Mouse (Mus musculus) MEL (cell line): ENCODE data around the gene Hoxc5. TPM values are rescaled to one million over a fixed set of nuclear protein-coding genes. Genes with fewer than 3 reads are reported as not detected.

Experiments used
- DNase-seq: peaks from one replicate; pipeline ENCODE4 v3.0.0; 2011; ENCODE audit warnings: low read depth, low spot score
- H3K27ac ChIP-seq: 2 replicates; pipeline ENCODE4 v1.5.1; 2012; ENCODE audit warnings: low read depth, mild to moderate bottlenecking, control low read depth, low read length, moderate library complexity; ENCODE audit not compliant: control insufficient read depth
- H3K27me3 ChIP-seq, 2 experiments: fragments of 150-350 bp in 1 of 2; sonication (generic) in 1 of 2; 2 replicates each; pipeline ENCODE4 v1.6.1; 2012; ENCODE audit warnings: low read length in 2 of 2, mild to moderate bottlenecking in 2 of 2, improper control_type of control experiment in 1 of 2, moderate library complexity in 1 of 2; ENCODE audit not compliant: insufficient read depth in 2 of 2, control insufficient read depth in 1 of 2
- H3K36me3 ChIP-seq, 2 experiments: 2 replicates each; pipeline ENCODE4 v1.6.1; 2012 to 2014; ENCODE audit warnings: low read length in 2 of 2, improper control_type of control experiment in 1 of 2, inconsistent platforms in 1 of 2, mild to moderate bottlenecking in 1 of 2; ENCODE audit not compliant: insufficient read depth in 2 of 2, control insufficient read depth in 1 of 2
- H3K4me1 ChIP-seq, 2 experiments: fragments of 150-350 bp in 1 of 2; sonication (generic) in 1 of 2; 2 replicates each; pipeline ENCODE4 v1.6.1; 2012; ENCODE audit warnings: low read length in 2 of 2, improper control_type of control experiment in 1 of 2, mild to moderate bottlenecking in 1 of 2; ENCODE audit not compliant: insufficient read depth in 2 of 2, control insufficient read depth in 1 of 2
- H3K4me3 ChIP-seq, 2 experiments: fragments of 150-350 bp in 1 of 2; sonication (generic) in 1 of 2; 2 replicates each; pipeline ENCODE4 v1.5.1; 2012; ENCODE audit warnings: low read depth in 2 of 2, low read length in 2 of 2, mild to moderate bottlenecking in 2 of 2, moderate library complexity in 2 of 2, control low read depth in 1 of 2, improper control_type of control experiment in 1 of 2; ENCODE audit not compliant: control insufficient read depth in 1 of 2, insufficient read depth in 1 of 2
- H3K79me2 ChIP-seq: 2 replicates; pipeline ENCODE4 v1.6.1; 2012; ENCODE audit warnings: mild to moderate bottlenecking, low read length, moderate library complexity; ENCODE audit not compliant: control insufficient read depth, poor library complexity, insufficient read depth
- H3K9ac ChIP-seq: 2 replicates; pipeline ENCODE4 v1.6.1; 2012; ENCODE audit warnings: low read depth, mild to moderate bottlenecking, control low read depth, low read length, moderate library complexity; ENCODE audit not compliant: control insufficient read depth, poor library complexity, severe bottlenecking
- H3K9me3 ChIP-seq: fragments of 150-350 bp; sonication (generic); replicated peaks from 2 replicates; pipeline ENCODE4 v1.6.1; 2012; ENCODE audit warnings: mild to moderate bottlenecking, low read length, improper control_type of control experiment, moderate library complexity; ENCODE audit not compliant: insufficient read depth
- CHD2 ChIP-seq: IDR thresholded peaks from 2 replicates; pipeline ENCODE4 v1.6.1; 2011; ENCODE audit warnings: low read length, improper control_type of control experiment
- EP300 ChIP-seq, 2 experiments: IDR thresholded peaks; 2 replicates each; pipeline ENCODE4 v1.6.1; 2011; ENCODE audit warnings: improper control_type of control experiment in 2 of 2, low read length in 2 of 2, low read depth in 1 of 2, mild to moderate bottlenecking in 1 of 2
- ETS1 ChIP-seq: IDR thresholded peaks from 2 replicates; pipeline ENCODE4 v1.6.1; 2012; ENCODE audit warnings: low read depth, mild to moderate bottlenecking, inconsistent platforms, low read length, improper control_type of control experiment, moderate library complexity
- MAZ ChIP-seq: IDR thresholded peaks from 2 replicates; pipeline ENCODE4 v1.6.1; 2012; ENCODE audit warnings: low read depth, mild to moderate bottlenecking, inconsistent platforms, low read length, improper control_type of control experiment
- NRF1 ChIP-seq: IDR thresholded peaks from 2 replicates; pipeline ENCODE4 v1.6.1; 2014; ENCODE audit warnings: low read depth, mild to moderate bottlenecking, inconsistent platforms, low read length, improper control_type of control experiment, moderate library complexity; ENCODE audit not compliant: poor library complexity, insufficient read depth, severe bottlenecking
- POLR2A ChIP-seq, 2 experiments: IDR thresholded peaks; 2 replicates each; pipeline ENCODE4 v1.6.1; 2011 to 2012; ENCODE audit warnings: low read length in 2 of 2, mild to moderate bottlenecking in 2 of 2, control low read depth in 1 of 2, improper control_type of control experiment in 1 of 2, low read depth in 1 of 2, moderate library complexity in 1 of 2; ENCODE audit not compliant: control insufficient read depth in 1 of 2, insufficient read depth in 1 of 2, poor library complexity in 1 of 2
- TBP ChIP-seq: IDR thresholded peaks from 2 replicates; pipeline ENCODE4 v1.8.0; 2011; ENCODE audit warnings: low read depth, low read length, improper control_type of control experiment
- USF1 ChIP-seq: IDR thresholded peaks from 2 replicates; pipeline ENCODE4 v1.6.1; 2014; ENCODE audit warnings: low read depth, mild to moderate bottlenecking, inconsistent platforms, low read length, improper control_type of control experiment, moderate library complexity
- USF2 ChIP-seq, 2 experiments: IDR thresholded peaks; 2 replicates each; pipeline ENCODE4 v1.6.1; 2011 to 2012; ENCODE audit warnings: improper control_type of control experiment in 2 of 2, low read length in 2 of 2, borderline replicate concordance in 1 of 2, inconsistent platforms in 1 of 2, low read depth in 1 of 2, mild to moderate bottlenecking in 1 of 2; ENCODE audit not compliant: insufficient read depth in 1 of 2
- ZKSCAN1 ChIP-seq: IDR thresholded peaks from 2 replicates; pipeline ENCODE4 v1.6.1; 2012; ENCODE audit warnings: low read depth, mild to moderate bottlenecking, inconsistent platforms, low read length, improper control_type of control experiment, moderate library complexity
- polyA plus RNA-seq, 2 experiments: library from polyadenylated mRNA; stranded (reverse) in 1 of 2; unstranded in 1 of 2; fragments of >175 nt in 1 of 2; fragments of >200 nt in 1 of 2; gene quantifications; 2 replicates each; pipeline versions ENCODE4 v1.2.1 to v1.2.4; 2012; ENCODE audit warnings: low replicate concordance in 2 of 2, low read depth in 1 of 2; ENCODE audit not compliant: insufficient read length in 2 of 2, insufficient read depth in 1 of 2, missing spikeins in 1 of 2
- total RNA-seq: library from RNA; depleted of rRNA; stranded (reverse); fragments of 300-350 nt; gene quantifications from 2 replicates; pipeline ENCODE4 v1.2.3, GENCODE M21; 2012

Hoxc5 gene
- total and polyA plus RNA-seq, 3 experiments, result 0.46 to 3.0 TPM; not detected in 1

GRCm38 (mm10) chr15:103034043-103034806 lies 67.0 kb downstream of the Hoxc5 start (continued):
- TF ChIP-seq USF1, result peak; percentile 94

- no peaks in the 10 kb centered on the region for H3K27me3 ChIP-seq
- H3K4me1 ChIP-seq, result peaks cover 0 to 9% of the 10 kb centered on the region in 2 experiments; a peak in 3 of 4 replicates
- H3K9me3 ChIP-seq, result no peaks in the 10 kb centered on the region
- TF ChIP-seq NRF1 (no peak), ZKSCAN1 (no peak), MAZ (0 out of 2 replicates have a peak, but pooled peaks have one; percentile 44)
- peak overlapping the region; percentile 54 to 69 for H3K4me3 ChIP-seq
- H3K36me3 ChIP-seq, result peaks cover 0 to 4% of the 10 kb centered on the region in 2 experiments; a peak in 2 of 4 replicates
- peak overlapping the region; percentile 38 for H3K27ac ChIP-seq
- peaks cover 9% of the 10 kb centered on the region for H3K79me2 ChIP-seq
- DNase-seq, result peak; percentile 46
- peak overlapping the region; percentile 62 for H3K9ac ChIP-seq
These were observed 67.7 kb downstream of the Hoxc5 start for GRCm38 (mm10) chr15:103034807-103035547.

GRCm38 (mm10) chr15:103035548-103035881 lies 68.3 kb downstream of the Hoxc5 start:
- peak overlapping the region; percentile 62 for H3K9ac ChIP-seq
- H3K79me2 ChIP-seq, result peaks cover 9% of the 10 kb centered on the region
- H3K27me3 ChIP-seq, result no peaks in the 10 kb centered on the region
- DNase-seq, result peak; percentile 64
- peaks cover 0 to 9% of the 10 kb centered on the region in 2 experiments; a peak in 3 of 4 replicates for H3K4me1 ChIP-seq
- peak overlapping the region; percentile 38 for H3K27ac ChIP-seq
- TF ChIP-seq NRF1 (no peak), ETS1 (no peak), POLR2A (IDR thresholded peaks at IDR 0.05; ENCODE audit: control insufficient read depth in 1 of 2, insufficient read depth in 1 of 2, low read depth in 1 of 2, low read length in 2 of 2, poor library complexity in 1 of 2) (no peak), EP300 (IDR thresholded peaks at IDR 0.05; ENCODE audit: low read depth in 1 of 2, low read length in 2 of 2) (no peak), CHD2 (peak; percentile 35), TBP (no peak), USF2 (IDR thresholded peaks at IDR 0.05; ENCODE audit: borderline replicate concordance in 1 of 2, insufficient read depth in 1 of 2, low read depth in 1 of 2, low read length in 2 of 2) (no peak)
- H3K36me3 ChIP-seq, result peaks cover 0 to 4% of the 10 kb centered on the region in 2 experiments; a peak in 2 of 4 replicates
- H3K4me3 ChIP-seq, result peak overlapping the region; percentile 54 to 69
- H3K9me3 ChIP-seq, result no peaks in the 10 kb centered on the region
